In genomic region chr12:59013234-59013633, GRCm38 (mm10) we compare ENCODE assay signal across 8 mouse cellular contexts. TPM values are rescaled to one million over a fixed set of nuclear protein-coding genes. Genes with fewer than 3 reads are reported as not detected.
DNase-seq lines count a peak whose midpoint lies in the region; ATAC-seq and TF ChIP-seq lines count a peak whose summit lies in the region.

Gemin2 (plus strand) TSS chr12:59013393.

- no peak for TF ChIP-seq CTCF in heart, postnatal 0 days (IDR thresholded peaks at IDR 0.05; ENCODE audit: low read depth)
- TF ChIP-seq CTCF in testis, adult 2 months (IDR thresholded peaks at IDR 0.05; ENCODE audit: control insufficient read depth, insufficient read depth, insufficient replicate concordance, low read depth, low read length): no peak

- H3K4me1 ChIP-seq in forebrain, embryonic 11.5 days (replicated peaks; ENCODE audit: control insufficient read depth, insufficient read depth, low read length): peaks cover 2% of the 10 kb centered on the region; the same call in 1 of the 2 replicates
- peaks cover 24% of the 10 kb centered on the region; the same call in 1 of the 2 replicates for H3K4me1 ChIP-seq in heart, postnatal 0 days (ENCODE audit: control insufficient read depth, insufficient read depth)
- H3K4me1 ChIP-seq in liver, embryonic 16.5 days (ENCODE audit: control insufficient read depth, low read depth, low read length): peaks cover 21% of the 10 kb centered on the region
- H3K4me1 ChIP-seq in neural tube, embryonic 13.5 days (replicated peaks): peaks cover 32% of the 10 kb centered on the region
- peaks cover 2% of the 10 kb centered on the region; the same call in 1 of the 2 replicates for H3K4me1 ChIP-seq in testis, adult 2 months (ENCODE audit: control insufficient read depth, insufficient read depth, low read length)

- no peak for TF ChIP-seq EP300 in heart, postnatal 0 days (IDR thresholded peaks at IDR 0.05; ENCODE audit: low read depth)

- no peaks in the 10 kb centered on the region for H3K36me3 ChIP-seq in forebrain, embryonic 11.5 days (ENCODE audit: control insufficient read depth, insufficient read depth, low read length)
- H3K36me3 ChIP-seq in heart, postnatal 0 days (replicated peaks; ENCODE audit: control insufficient read depth, insufficient read depth, low read length): peaks cover 11% of the 10 kb centered on the region
- peaks cover 2% of the 10 kb centered on the region for H3K36me3 ChIP-seq in liver, embryonic 16.5 days (ENCODE audit: control insufficient read depth, insufficient read depth)
- peaks cover 4% of the 10 kb centered on the region for H3K36me3 ChIP-seq in neural tube, embryonic 13.5 days
- H3K36me3 ChIP-seq in testis, adult 2 months (ENCODE audit: control insufficient read depth, insufficient read depth, low read length): peaks cover 1% of the 10 kb centered on the region; the same call in 1 of the 2 replicates

- WGBS in forebrain, embryonic 11.5 days: under 1% methylated on average over 28 of the region's 28 CpGs
- WGBS in heart, postnatal 0 days: under 1% methylated on average over 28 of the region's 28 CpGs
- under 1% methylated on average over 28 of the region's 28 CpGs for WGBS in liver, embryonic 16.5 days (ENCODE audit: insufficient replicate concordance)
- WGBS in neural tube, embryonic 13.5 days: under 1% methylated on average over 28 of the region's 28 CpGs

- H3K9me3 ChIP-seq in forebrain, embryonic 11.5 days (ENCODE audit: control insufficient read depth, low read length): no peaks in the 10 kb centered on the region
- H3K9me3 ChIP-seq in heart, postnatal 0 days (replicated peaks; ENCODE audit: control insufficient read depth, low read length): no peaks in the 10 kb centered on the region
- no peaks in the 10 kb centered on the region for H3K9me3 ChIP-seq in liver, embryonic 16.5 days (replicated peaks; ENCODE audit: control insufficient read depth, low read length)
- H3K9me3 ChIP-seq in neural tube, embryonic 13.5 days: no peaks in the 10 kb centered on the region

- peak within 1 kb of the TSS; percentile 69 for H3K4me2 ChIP-seq in forebrain, embryonic 11.5 days (ENCODE audit: low read depth, low read length, severe bottlenecking)
- H3K4me2 ChIP-seq in heart, postnatal 0 days (ENCODE audit: low read depth, low read length): peak within 1 kb of the TSS; percentile 86
- peak within 1 kb of the TSS; percentile 94 for H3K4me2 ChIP-seq in liver, embryonic 16.5 days (ENCODE audit: low read depth, low read length)
- H3K4me2 ChIP-seq in neural tube, embryonic 13.5 days: peak within 1 kb of the TSS; percentile 74

- TF ChIP-seq POLR2A in testis, adult 2 months (IDR thresholded peaks at IDR 0.05; ENCODE audit: control insufficient read depth, low read depth, low read length): peak; percentile 91

- DNase-seq in CD8-positive naive resting alpha-beta T cell, adult 2 months (ENCODE audit: low read depth in 2 of 2, low spot score in 2 of 2): peak; percentile 86
- DNase-seq in c-Kit-positive CD71-negative TER-119-negative erythroid progenitor cells, embryonic 14.5 days (ENCODE audit: low read depth): peak; percentile 84
- peak; percentile 91 for DNase-seq in forebrain, embryonic 11.5 days (ENCODE audit: low spot score)
- DNase-seq in heart, postnatal 0 days (ENCODE audit: low spot score): peak; percentile 96
- DNase-seq in kidney, postnatal 4 days: peak; percentile 93 to 96

- H3K9ac ChIP-seq in forebrain, embryonic 11.5 days (ENCODE audit: low read length): peak within 1 kb of the TSS; percentile 77
- H3K9ac ChIP-seq in heart, postnatal 0 days (replicated peaks; ENCODE audit: low read depth, low read length): peak within 1 kb of the TSS; percentile 83
- H3K9ac ChIP-seq in liver, embryonic 16.5 days (ENCODE audit: low read depth, low read length): peak within 1 kb of the TSS; percentile 85
- H3K9ac ChIP-seq in neural tube, embryonic 13.5 days: peak within 1 kb of the TSS; percentile 70

- peak within 1 kb of the TSS; percentile 64; the same call in 1 of the 2 replicates for H3K27ac ChIP-seq in forebrain, embryonic 11.5 days (ENCODE audit: low read depth, low read length)
- H3K27ac ChIP-seq in heart, postnatal 0 days (ENCODE audit: low read depth): peak within 1 kb of the TSS; percentile 92
- H3K27ac ChIP-seq in liver, embryonic 16.5 days (ENCODE audit: low read length): peak within 1 kb of the TSS; percentile 96
- H3K27ac ChIP-seq in neural tube, embryonic 13.5 days (replicated peaks): peak within 1 kb of the TSS; percentile 75
- peak within 1 kb of the TSS; percentile 89 for H3K27ac ChIP-seq in testis, adult 2 months (ENCODE audit: control insufficient read depth, insufficient read depth, low read depth, low read length)

- H3K27me3 ChIP-seq in forebrain, embryonic 11.5 days (ENCODE audit: control insufficient read depth, insufficient read depth, low read length): no peaks in the 10 kb centered on the region
- H3K27me3 ChIP-seq in heart, postnatal 0 days (ENCODE audit: control insufficient read depth, insufficient read depth, low read length): no peaks in the 10 kb centered on the region
- no peaks in the 10 kb centered on the region for H3K27me3 ChIP-seq in liver, embryonic 16.5 days (ENCODE audit: control insufficient read depth, insufficient read depth, low read depth, low read length)
- no peaks in the 10 kb centered on the region for H3K27me3 ChIP-seq in neural tube, embryonic 13.5 days
- H3K27me3 ChIP-seq in testis, adult 2 months (ENCODE audit: control insufficient read depth, insufficient read depth, low read length): no peaks in the 10 kb centered on the region

- peak; percentile 81 for ATAC-seq in forebrain, embryonic 11.5 days (replicated peaks; ENCODE audit: low FRiP score)
- peak; percentile 73 for ATAC-seq in heart, postnatal 0 days (ENCODE audit: insufficient read depth, low read depth)
- ATAC-seq in liver, embryonic 16.5 days (ENCODE audit: low read depth): peak; percentile 67
- peak; percentile 70 for ATAC-seq in neural tube, embryonic 13.5 days (ENCODE audit: low read depth)

- peak within 1 kb of the TSS; percentile 64 for H3K4me3 ChIP-seq in forebrain, embryonic 11.5 days (ENCODE audit: low read depth, low read length)
- peak within 1 kb of the TSS; percentile 89 for H3K4me3 ChIP-seq in heart, postnatal 0 days (ENCODE audit: low read depth, low read length)
- peak within 1 kb of the TSS; percentile 83 for H3K4me3 ChIP-seq in liver, embryonic 16.5 days (ENCODE audit: low read depth, low read length)
- peak within 1 kb of the TSS; percentile 74 for H3K4me3 ChIP-seq in neural tube, embryonic 13.5 days
- peak within 1 kb of the TSS; percentile 95 for H3K4me3 ChIP-seq in testis, adult 2 months (ENCODE audit: control insufficient read depth, low read depth, low read length)

RNA-seq across cellular contexts. Expression of gene Gemin2, which starts in this region (rescaled TPM):
- polyA plus RNA-seq in forebrain, embryonic 11.5 days (2014; fragmentation: Nextera tagmentation; extraction: Ambion mirVana): 27.1 and 33.2 TPM in 2 replicates
- 3.7 and 4.7 TPM in 2 replicates for total RNA-seq in heart, postnatal 0 days (2014; rRNA removed; ENCODE audit: low replicate concordance)
- polyA plus RNA-seq in heart, postnatal 0 days (2015; fragmentation: Nextera tagmentation; extraction: Ambion mirVana): 16.0 and 16.3 TPM in 2 replicates
- 15.7 and 18.9 TPM in 2 replicates for polyA plus RNA-seq in liver, embryonic 16.5 days (2015; fragmentation: Nextera tagmentation; extraction: Ambion mirVana)
- 15.6 and 19.6 TPM in 2 replicates for polyA plus RNA-seq in neural tube, embryonic 13.5 days (2015; fragmentation: Nextera tagmentation; extraction: Ambion mirVana)
- 4.1 and 5.5 TPM in 2 replicates for polyA plus RNA-seq in testis, adult 2 months (2012; rRNA removed)

Comparison
In these comparisons a context has a peak if more than half of its experiments do, and no peak if none do; other contexts are left out.
1. Peak in every context shown above with its lines: DNase-seq, ATAC-seq, H3K4me3 ChIP-seq and H3K27ac ChIP-seq.